Mouse (Mus musculus) lung, adult 2 months (tissue): ENCODE data around the gene Miga2.

Experiments
- CTCF ChIP-seq: fragments of 200-500 bp; IDR thresholded peaks from 2 replicates; pipeline ENCODE4 v1.5.1; 2011; ENCODE audit warnings: mild to moderate bottlenecking, low read length, control low read depth; ENCODE audit not compliant: insufficient read depth
- POLR2A ChIP-seq: fragments of 200-500 bp; IDR thresholded peaks from 2 replicates; pipeline ENCODE4 v1.6.1; 2011; ENCODE audit warnings: low read depth, mild to moderate bottlenecking, control low read depth, low read length, borderline replicate concordance; ENCODE audit errors: extremely low read depth

DNA sequence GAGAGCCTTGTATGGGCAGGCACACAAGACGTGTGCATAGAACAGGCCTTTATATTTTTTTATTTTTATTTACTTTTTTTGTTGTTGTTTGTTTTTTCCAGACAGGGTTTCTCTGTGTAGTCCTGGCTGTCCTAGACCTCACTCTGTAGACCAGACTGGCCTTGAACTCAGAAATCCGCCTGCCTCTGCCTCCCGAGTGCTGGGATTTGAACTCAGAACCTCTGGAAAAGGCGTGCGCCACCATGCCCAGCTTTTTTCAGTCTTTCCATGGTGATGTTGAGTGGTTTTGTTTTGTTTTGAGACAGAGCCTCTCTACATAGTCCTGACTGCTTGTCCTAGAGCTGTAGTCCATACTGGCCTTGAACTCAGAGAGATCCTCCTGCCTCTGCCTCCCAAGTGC lies 8.7 kb downstream of the Miga2 start:
- no peak for TF ChIP-seq POLR2A
- TF ChIP-seq CTCF: no peak
